Mouse (Mus musculus) left cerebral cortex, postnatal 4 days (tissue): Measurements from ENCODE around the gene Efcab5. TPM values are rescaled to one million over a fixed set of nuclear protein-coding genes. Genes with fewer than 3 reads are reported as not detected.

Source experiments
- microRNA-seq: library from miRNA; unstranded; fragments of <30 nt; microRNA quantifications from one replicate; pipeline ENCODE4 v1.2.0, GENCODE M21; 2022
- total RNA-seq, 2 experiments: library from RNA; stranded (reverse); gene quantifications; 2 replicates each; pipeline ENCODE4 v1.2.3; 2021

Gene Efcab5
- total RNA-seq, 2 experiments from 2014 or later: 5.7 to 6.4 TPM

Small RNAs within 50 kb of the gene (microRNA-seq; reads per million reads assigned to microRNA genes)
- gene Mir423: 2,289 reads per million, percentile 83 among the genes with 10 or more reads in this experiment

Other genes starting within 250 kb of the Efcab5 start
- gene Slc6a4, start 190.4 kb downstream of the Efcab5 start, total RNA-seq: 1 to 10 TPM; 1.4 to 1.8 TPM
- gene Nsrp1, start 110.5 kb downstream of the Efcab5 start, total RNA-seq: 10 to 100 TPM; 11.3 to 15.2 TPM
- 10 to 100 TPM; 60.7 to 62.3 TPM for gene Ssh2, start 27.3 kb upstream of the Efcab5 start, total RNA-seq